Mouse (Mus musculus): ENCODE measurements around the gene Mrpl2. TPM values are rescaled to one million over a fixed set of nuclear protein-coding genes. Genes with fewer than 3 reads are reported as not detected.

Mrpl2 gene
- 10 to 100 TPM; 23.5 to 30.3 TPM for total RNA-seq (2023)

GRCm38 (mm10) chr17:46645561-46646321 is at the start of gene Mrpl2, which contains the start of gene Klc4:
Gene Mrpl2 (plus strand): TSS chr17:46646229.
Gene Klc4 (minus strand): TSS chr17:46646022.

GRCm38 (mm10) chr17:46628791-46629684 is 17.0 kb upstream of the Mrpl2 start, which contains the start of gene Ptk7:
Gene Ptk7 (minus strand): TSS chr17:46629504.

GRCm38 (mm10) chr17:46650232-46651031 is 4.4 kb downstream of the Mrpl2 start, which contains the start of gene Cul7:
Gene Cul7 (plus strand): TSS chr17:46650337.

GRCm38 (mm10) chr17:46673850-46674529 is 28.0 kb downstream of the Mrpl2 start, which contains the start of gene Rrp36:
Gene Rrp36 (minus strand): TSS chr17:46674352.

GRCm38 (mm10) chr17:46678416-46678815 is 32.4 kb downstream of the Mrpl2 start, which contains the start of gene Mea1:
Gene Mea1 (plus strand): TSS chr17:46678793.

GRCm38 (mm10) chr17:46680760-46681373 is 34.8 kb downstream of the Mrpl2 start, which contains the start of gene Klhdc3:
Gene Klhdc3 (minus strand): TSS chr17:46680914.

Other genes starting within 250 kb of the Mrpl2 start
- not detected for gene Crip3, start 217.3 kb upstream of the Mrpl2 start, total RNA-seq (2023)
- gene Slc22a7, start 207.8 kb upstream of the Mrpl2 start, total RNA-seq (2023), result not detected
- not detected for gene Ttbk1, start 158.6 kb upstream of the Mrpl2 start, total RNA-seq (2023)
- 1 to 10 TPM; 5.6 to 5.8 TPM for gene Dnph1, start 149.5 kb upstream of the Mrpl2 start, total RNA-seq (2023)
- 1 to 10 TPM; 5.3 to 7.0 TPM for gene Cul9, start 99.8 kb upstream of the Mrpl2 start, total RNA-seq (2023)
- gene Srf, start 90.1 kb upstream of the Mrpl2 start, total RNA-seq (2023), result 10 to 100 TPM; 51.7 to 52.8 TPM
- under 1 TPM; 0.18 TPM for gene Ptk7, start 16.7 kb upstream of the Mrpl2 start, total RNA-seq (2023)
- 10 to 100 TPM; 19.4 to 20.1 TPM for gene Klc4, start 207 bp upstream of the Mrpl2 start, total RNA-seq (2023)
- gene Cul7, start 4.1 kb downstream of the Mrpl2 start, total RNA-seq (2023), result 1 to 10 TPM; 3.1 to 3.6 TPM
- 10 to 100 TPM; 13.8 to 14.5 TPM for gene Rrp36, start 28.1 kb downstream of the Mrpl2 start, total RNA-seq (2023)
- gene Mea1, start 32.6 kb downstream of the Mrpl2 start, total RNA-seq (2023), result 10 to 100 TPM; 41.9 to 42.8 TPM
- gene Klhdc3, start 34.7 kb downstream of the Mrpl2 start, total RNA-seq (2023), result 10 to 100 TPM; 48.1 to 49.5 TPM
- 10 to 100 TPM; 30.9 to 33.1 TPM for gene Ppp2r5d, start 58.9 kb downstream of the Mrpl2 start, total RNA-seq (2023)
- 10 to 100 TPM; 21.0 TPM for gene Pex6, start 65.2 kb downstream of the Mrpl2 start, total RNA-seq (2023)
- gene Gnmt, start 82.9 kb downstream of the Mrpl2 start, total RNA-seq (2023), result 1 to 10 TPM; 2.4 to 4.0 TPM
- gene Cnpy3, start 106.0 kb downstream of the Mrpl2 start, total RNA-seq (2023), result 10 to 100 TPM; 84.7 to 88.5 TPM
- not detected for gene Ptcra, start 117.5 kb downstream of the Mrpl2 start, total RNA-seq (2023)
- 1 to 10 TPM; 8.5 to 8.6 TPM for gene 2310039H08Rik, start 126.4 kb downstream of the Mrpl2 start, total RNA-seq (2023)
- 10 to 100 TPM; 38.0 to 49.1 TPM for gene Rpl7l1, start 136.4 kb downstream of the Mrpl2 start, total RNA-seq (2023)
- 10 to 100 TPM; 34.1 to 35.6 TPM for gene Bicral, start 212.3 kb downstream of the Mrpl2 start, total RNA-seq (2023)
- gene Tbcc, start 244.5 kb downstream of the Mrpl2 start, total RNA-seq (2023), result 10 to 100 TPM; 13.2 to 14.5 TPM

Data from neutrophil, adult 83 days (primary cell).